Mouse (Mus musculus): ENCODE measurements around the gene Gfm2.
"Not testable (repeated sequence)": the region's sequence is repeated elsewhere in the genome, so short reads cannot be mapped to it uniquely, and the experiment has no call there.

Gene Gfm2

GRCm38 (mm10) chr13:97137466-97138400 lies at the start of gene Gfm2, which contains the start of gene Nsa2:
TSS of gene Gfm2 (plus strand) at chr13:97137937.
TSS of gene Nsa2 (minus strand) at chr13:97137937.
- DNase-seq (ENCODE audit: low read depth, low spot score) = peak; percentile 88

- DNase-seq (ENCODE audit: low read depth, low spot score) = no peak
Observed at GRCm38 (mm10) chr13:97088183-97088582, 49.6 kb upstream of the Gfm2 start.

GRCm38 (mm10) chr13:97095726-97096125 lies 42.0 kb upstream of the Gfm2 start:
- no peak for DNase-seq (ENCODE audit: low read depth, low spot score)

GRCm38 (mm10) chr13:97099187-97099852 lies 38.4 kb upstream of the Gfm2 start, which contains the start of gene Gm6169:
TSS of gene Gm6169 (minus strand) at chr13:97099237.
- peak; percentile 24 for DNase-seq (ENCODE audit: low read depth, low spot score)

- DNase-seq (ENCODE audit: low read depth, low spot score) = no peak
Observed at GRCm38 (mm10) chr13:97104996-97105395, 32.7 kb upstream of the Gfm2 start.

GRCm38 (mm10) chr13:97107721-97108120 lies 30.0 kb upstream of the Gfm2 start:
- not testable (repeated sequence) for DNase-seq (ENCODE audit: low read depth, low spot score)

GRCm38 (mm10) chr13:97109046-97109445 lies 28.7 kb upstream of the Gfm2 start:
- DNase-seq (ENCODE audit: low read depth, low spot score) = no peak

GRCm38 (mm10) chr13:97121341-97121740 lies 16.4 kb upstream of the Gfm2 start:
- DNase-seq (ENCODE audit: low read depth, low spot score) = no peak

- not testable (repeated sequence) for DNase-seq (ENCODE audit: low read depth, low spot score)
Observed at GRCm38 (mm10) chr13:97129654-97130053, 8.1 kb upstream of the Gfm2 start.

- not testable (repeated sequence) for DNase-seq (ENCODE audit: low read depth, low spot score)
Observed at GRCm38 (mm10) chr13:97130413-97130812, 7.3 kb upstream of the Gfm2 start.

- not testable (repeated sequence) for DNase-seq (ENCODE audit: low read depth, low spot score)
Observed at GRCm38 (mm10) chr13:97138404-97138931, 731 bp downstream of the Gfm2 start.

- DNase-seq (ENCODE audit: low read depth, low spot score) = no peak
Observed at GRCm38 (mm10) chr13:97142321-97142720, 4.6 kb downstream of the Gfm2 start.

GRCm38 (mm10) chr13:97145834-97146233 lies 8.1 kb downstream of the Gfm2 start:
- DNase-seq (ENCODE audit: low read depth, low spot score) = peak; percentile 17

- no peak for DNase-seq (ENCODE audit: low read depth, low spot score)
Observed at GRCm38 (mm10) chr13:97175520-97176264, 38.0 kb downstream of the Gfm2 start.

GRCm38 (mm10) chr13:97176731-97177130 lies 39.0 kb downstream of the Gfm2 start:
- no peak for DNase-seq (ENCODE audit: low read depth, low spot score)

- no peak for DNase-seq (ENCODE audit: low read depth, low spot score)
Observed at GRCm38 (mm10) chr13:97178943-97179342, 41.2 kb downstream of the Gfm2 start.

GRCm38 (mm10) chr13:97180113-97180828 lies 42.5 kb downstream of the Gfm2 start:
- no peak for DNase-seq (ENCODE audit: low read depth, low spot score)

GRCm38 (mm10) chr13:97182821-97183220 lies 45.1 kb downstream of the Gfm2 start:
- no peak for DNase-seq (ENCODE audit: low read depth, low spot score)

- DNase-seq (ENCODE audit: low read depth, low spot score) = no peak
Observed at GRCm38 (mm10) chr13:97184168-97184567, 46.4 kb downstream of the Gfm2 start.

GRCm38 (mm10) chr13:97184656-97185055 lies 46.9 kb downstream of the Gfm2 start:
- DNase-seq (ENCODE audit: low read depth, low spot score) = no peak

- DNase-seq (ENCODE audit: low read depth, low spot score) = no peak
Observed at GRCm38 (mm10) chr13:97186346-97186745, 48.6 kb downstream of the Gfm2 start.

Data from embryo, embryonic 11.5 days (tissue).